Mouse (Mus musculus) neural tube, embryonic 14.5 days (tissue): ENCODE results near the gene Kcng3. TPM values are rescaled to one million over a fixed set of nuclear protein-coding genes. Genes with fewer than 3 reads are reported as not detected.

Experiments
- ATAC-seq: fragments of 200-750 bp; cut with Nextera tagmentation; 2 replicates; pipeline ENCODE4 v1.8.0; 2017; ENCODE audit warnings: low read depth, mild to moderate bottlenecking, moderate TSS enrichment, moderate library complexity
- H3K27ac ChIP-seq: fragments of 300-500 bp; sonication (generic); 2 replicates; pipeline ENCODE4 v1.5.1; 2014; ENCODE audit warnings: low read depth, mild to moderate bottlenecking, control low read depth, low read length, moderate library complexity, mixed read lengths
- H3K27me3 ChIP-seq: fragments of 300-500 bp; sonication (generic); 2 replicates; pipeline ENCODE4 v1.6.1; 2014; ENCODE audit warnings: low read length; ENCODE audit not compliant: control insufficient read depth, insufficient read depth
- H3K36me3 ChIP-seq: fragments of 300-500 bp; sonication (generic); 2 replicates; pipeline ENCODE4 v1.6.1; 2014; ENCODE audit warnings: low read length, mixed read lengths; ENCODE audit not compliant: control insufficient read depth, insufficient read depth
- H3K4me1 ChIP-seq: fragments of 300-500 bp; sonication (generic); 2 replicates; pipeline ENCODE4 v1.6.1; 2014; ENCODE audit warnings: low read length; ENCODE audit not compliant: control insufficient read depth, insufficient read depth
- H3K4me2 ChIP-seq: fragments of 300-500 bp; sonication (generic); 2 replicates; pipeline ENCODE4 v1.6.1; 2014; ENCODE audit warnings: mild to moderate bottlenecking, low read depth, low read length, control low read depth
- H3K4me3 ChIP-seq: fragments of 300-500 bp; sonication (generic); 2 replicates; pipeline ENCODE4 v1.5.1; 2014; ENCODE audit warnings: low read depth, low read length, control low read depth, mixed read lengths
- H3K9ac ChIP-seq: fragments of 300-500 bp; sonication (generic); replicated peaks from 2 replicates; pipeline ENCODE4 v1.6.1; 2014; ENCODE audit warnings: low read depth, mild to moderate bottlenecking, control low read depth, low read length, mixed read lengths
- H3K9me3 ChIP-seq: fragments of 300-500 bp; sonication (generic); 2 replicates; pipeline ENCODE4 v1.6.1; 2016; ENCODE audit warnings: low read length; ENCODE audit not compliant: control insufficient read depth
- WGBS: fragments of 180-500 bp; shearing (Covaris S2); extraction: QIAGEN DNeasy Blood & Tissue Kit; methylation state at CpG from one replicate; pipeline ENCODE4 v1.1.7; 2014; 5-methylcytosine and 5-hydroxymethylcytosine counted together
- polyA plus RNA-seq: library from polyadenylated mRNA; unstranded; fragments of >200 nt; fragmentation: Nextera tagmentation; extraction: Ambion mirVana; gene quantifications from 2 replicates; pipeline ENCODE4 v1.2.1, GENCODE M21; 2014

Gene Kcng3
- polyA plus RNA-seq, 1 experiment from 2014 or later = not detected

DNA sequence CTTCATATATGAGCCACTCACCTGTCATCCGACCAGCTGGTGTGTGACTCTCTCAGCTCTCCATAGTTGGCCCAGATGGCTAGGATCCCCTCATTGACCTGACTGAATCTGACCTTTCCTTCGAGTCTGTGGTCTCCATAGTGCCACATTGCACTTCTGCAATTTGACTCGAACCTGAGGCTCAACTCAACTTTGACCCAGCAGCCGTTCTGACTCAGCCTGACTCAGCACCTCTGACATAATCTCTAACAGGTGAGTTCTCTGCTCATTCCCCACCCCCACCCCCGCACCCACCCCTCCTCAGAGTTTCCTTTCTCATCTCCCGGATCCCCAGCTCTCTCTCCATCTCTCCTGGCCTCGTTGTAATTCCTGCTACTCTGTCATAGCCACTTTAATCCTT lies 4.7 kb upstream of the Kcng3 start:
- H3K36me3 ChIP-seq = no peaks in the 10 kb centered on the region
- H3K9ac ChIP-seq = no peak overlapping the region
- peaks cover 9% of the 10 kb centered on the region for H3K27me3 ChIP-seq
- H3K27ac ChIP-seq = no peak overlapping the region
- H3K4me3 ChIP-seq = no peak overlapping the region
- peaks cover 9% of the 10 kb centered on the region; the same call in 1 of the 2 replicates for H3K4me1 ChIP-seq
- whole genome bisulfite sequencing = 92% methylated on average over 7 of the region's 7 CpGs
- ATAC-seq = no peak
- H3K9me3 ChIP-seq = no peaks in the 10 kb centered on the region
- H3K4me2 ChIP-seq = no peak overlapping the region

DNA sequence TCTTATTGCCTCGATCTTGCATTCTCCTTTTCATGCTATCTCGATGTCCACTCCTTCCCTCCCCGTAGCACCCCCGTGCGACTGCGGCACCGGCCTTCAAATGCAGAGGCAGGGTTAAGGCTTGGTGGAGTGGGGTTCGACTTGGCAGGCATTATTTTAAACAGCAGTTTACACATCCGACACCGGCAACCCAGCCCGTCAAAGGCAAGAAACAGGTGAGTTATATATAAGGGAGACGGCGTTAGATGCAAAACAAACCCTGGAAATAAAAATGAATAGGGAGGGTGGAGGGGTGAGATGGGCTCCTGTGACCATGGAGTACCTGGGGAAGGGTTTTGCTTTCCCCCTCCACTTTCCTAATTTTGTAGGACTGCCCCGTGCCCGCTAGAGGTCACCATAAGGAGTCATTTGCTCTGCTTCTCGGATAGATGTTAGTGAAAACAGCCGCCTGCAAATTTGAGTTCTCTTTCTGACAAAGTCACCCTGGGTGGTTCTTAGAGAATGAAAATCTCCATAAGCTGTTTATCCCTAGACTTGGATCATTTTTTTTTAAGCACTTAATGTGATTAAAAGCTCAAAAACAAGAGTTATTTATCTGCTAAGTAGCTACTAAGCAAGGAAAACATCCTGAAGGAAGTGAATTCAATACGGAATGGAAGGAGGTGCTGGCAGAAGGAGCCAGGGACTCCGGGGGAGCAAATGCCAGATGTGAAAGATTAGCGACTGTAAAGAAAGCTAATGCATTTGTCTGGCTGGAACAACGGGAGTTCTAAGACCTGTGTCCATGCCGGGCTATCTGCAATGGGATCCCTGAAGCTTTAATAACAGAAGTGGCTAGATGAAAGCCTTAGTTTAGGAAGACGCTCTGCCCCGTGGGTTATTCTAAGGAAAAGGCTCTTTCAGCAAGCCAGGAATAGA lies 1.2 kb upstream of the Kcng3 start:
- Histone ChIP-seq H3K27ac (no peak overlapping the region), H3K4me1 (peaks cover 11% of the 10 kb centered on the region; the same call in 1 of the 2 replicates), H3K4me2 (peak overlapping the region; percentile 97), H3K9ac (peak overlapping the region; percentile 63), H3K27me3 (peaks cover 35% of the 10 kb centered on the region), H3K36me3 (no peaks in the 10 kb centered on the region), H3K9me3 (no peaks in the 10 kb centered on the region), H3K4me3 (peak overlapping the region; percentile 52)
- 4% methylated on average over 24 of the region's 24 CpGs for WGBS
- ATAC-seq = peak; percentile 39; the same call in 1 of the 2 replicates

DNA sequence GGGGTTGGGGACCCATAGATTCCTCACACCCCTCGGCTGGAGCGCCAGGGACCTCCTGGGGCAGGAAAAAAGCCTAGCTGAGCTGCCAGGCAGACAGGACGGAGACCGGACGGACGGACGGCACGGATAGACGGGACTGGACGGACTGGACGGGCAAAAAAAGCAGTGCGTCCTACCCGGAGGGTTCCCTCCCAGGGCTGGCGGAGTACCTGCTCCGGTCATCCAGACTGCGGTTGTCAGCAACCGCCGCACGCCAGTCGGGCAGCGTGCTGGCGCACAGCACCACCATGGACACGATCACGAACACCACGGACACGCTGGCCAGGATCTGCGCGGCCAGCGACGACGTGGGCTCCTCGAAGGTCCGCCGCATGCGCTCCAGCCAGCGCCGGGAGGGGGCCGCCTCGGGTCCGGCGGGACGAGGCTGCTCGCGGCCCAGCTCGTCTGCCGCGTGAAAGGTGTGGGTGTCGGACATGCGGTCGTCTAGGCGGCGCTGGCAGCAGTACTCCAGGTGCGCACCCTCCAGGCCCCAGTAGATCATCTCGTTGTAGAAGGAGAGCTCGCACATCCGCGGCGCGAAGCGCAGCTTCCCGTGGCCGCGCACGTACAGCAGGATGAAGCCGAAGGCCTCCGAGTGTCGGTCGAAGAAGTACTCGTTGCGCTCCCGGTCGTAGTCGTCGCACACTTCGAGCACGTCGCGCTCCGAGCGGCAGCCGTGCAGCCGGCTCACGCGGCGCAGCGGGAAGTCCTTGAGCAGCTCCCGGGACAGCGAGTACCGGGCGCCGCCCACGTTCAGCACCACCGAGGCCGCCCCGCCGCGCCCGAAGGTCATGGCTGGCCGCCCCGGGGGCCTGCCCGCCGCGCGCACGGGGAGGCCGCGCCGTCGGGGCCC lies 662 bp downstream of the Kcng3 start:
- peaks cover 11% of the 10 kb centered on the region; the same call in 1 of the 2 replicates for H3K4me1 ChIP-seq
- no peaks in the 10 kb centered on the region for H3K36me3 ChIP-seq
- WGBS = 5% methylated on average over 90 of the region's 109 CpGs
- peaks cover 35% of the 10 kb centered on the region for H3K27me3 ChIP-seq
- H3K27ac ChIP-seq = no peak overlapping the region
- H3K4me3 ChIP-seq = peak overlapping the region; percentile 52
- peak overlapping the region; percentile 97 for H3K4me2 ChIP-seq
- peak overlapping the region; percentile 63 for H3K9ac ChIP-seq
- no peaks in the 10 kb centered on the region for H3K9me3 ChIP-seq
- peak; percentile 45; the same call in 1 of the 2 replicates for ATAC-seq

DNA sequence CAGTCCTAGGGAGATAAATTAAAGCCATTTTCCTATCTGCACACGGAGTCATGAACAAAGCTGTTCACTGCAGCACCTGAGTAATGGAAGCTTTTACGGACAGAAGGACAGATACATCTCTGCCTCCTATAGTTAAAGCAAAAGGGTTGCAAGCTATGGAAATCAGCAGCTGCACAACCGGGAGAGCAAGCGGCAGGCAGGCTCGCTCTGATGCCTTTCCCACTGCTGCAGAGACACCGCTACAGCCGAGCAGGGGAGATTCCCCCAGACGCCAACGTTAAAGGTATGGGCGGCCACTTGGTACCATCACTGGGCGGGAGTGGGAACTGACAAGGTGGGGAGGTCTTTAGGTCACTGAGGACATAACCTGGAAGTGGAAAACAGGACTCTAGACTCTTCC lies 17.8 kb downstream of the Kcng3 start:
- H3K9ac ChIP-seq = peak overlapping the region; percentile 2; the same call in 1 of the 2 replicates
- H3K4me3 ChIP-seq = peak overlapping the region; percentile 9; the same call in 1 of the 2 replicates

DNA sequence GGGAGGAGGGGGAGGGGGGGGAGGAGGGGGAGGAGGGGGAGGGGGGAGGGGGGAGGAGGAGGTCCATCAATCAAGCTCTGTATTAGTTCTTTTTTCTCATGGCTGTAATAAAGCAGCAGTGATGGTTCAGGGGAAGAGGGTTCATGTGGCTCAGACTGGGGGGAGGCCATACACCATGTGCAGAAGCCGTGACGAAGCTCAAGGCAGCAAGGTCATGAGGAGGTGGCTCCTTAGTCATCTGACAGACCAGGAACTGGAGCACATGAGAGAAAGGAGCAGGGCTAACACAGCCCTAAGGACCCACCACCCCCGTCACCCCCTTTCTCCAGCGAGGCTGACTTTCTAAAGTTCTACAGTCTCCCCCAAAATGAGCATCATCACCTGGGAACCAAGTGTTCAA lies 22.2 kb downstream of the Kcng3 start:
- H3K4me2 ChIP-seq = no peak overlapping the region
- no peak for ATAC-seq
- WGBS = 45% methylated on average over 4 of the region's 4 CpGs
- H3K4me3 ChIP-seq = no peak overlapping the region
- H3K27me3 ChIP-seq = no peaks in the 10 kb centered on the region
- H3K9me3 ChIP-seq = no peaks in the 10 kb centered on the region
- H3K36me3 ChIP-seq = no peaks in the 10 kb centered on the region
- no peaks in the 10 kb centered on the region for H3K4me1 ChIP-seq
- no peak overlapping the region for H3K27ac ChIP-seq
- H3K9ac ChIP-seq = no peak overlapping the region

More for the DNA sequence above, 17.8 kb downstream of the Kcng3 start:
- WGBS = 30% methylated on average over 11 of the region's 11 CpGs
- no peaks in the 10 kb centered on the region for H3K36me3 ChIP-seq
- no peaks in the 10 kb centered on the region for H3K27me3 ChIP-seq
- 0 out of 2 replicates have a peak, but pooled peaks have one; percentile 24 for ATAC-seq
- H3K27ac ChIP-seq = peak overlapping the region; percentile 63
- H3K9me3 ChIP-seq = no peaks in the 10 kb centered on the region
- H3K4me1 ChIP-seq = no peaks in the 10 kb centered on the region
- peak overlapping the region; percentile 27; the same call in 1 of the 2 replicates for H3K4me2 ChIP-seq

DNA sequence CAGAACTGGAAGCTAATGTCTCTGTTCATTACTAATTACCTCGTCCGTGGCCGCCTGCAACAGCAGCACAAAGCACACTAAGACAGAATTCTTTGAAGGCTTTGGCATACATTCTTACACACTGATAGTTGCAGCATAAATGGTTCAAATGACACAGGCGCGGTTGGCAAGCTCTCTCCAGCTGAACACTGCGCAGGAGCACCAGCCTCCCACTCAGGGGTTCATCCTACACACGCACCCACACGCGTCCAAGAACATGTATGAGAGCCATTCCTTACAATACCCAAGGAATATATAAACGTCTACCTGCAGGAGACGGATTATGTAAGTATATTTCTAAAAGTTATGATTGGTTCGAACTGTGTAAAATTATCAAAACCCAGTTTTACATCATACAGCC lies 30.7 kb downstream of the Kcng3 start:
- no peak overlapping the region for H3K4me3 ChIP-seq
- H3K36me3 ChIP-seq = no peaks in the 10 kb centered on the region
- 91% methylated on average over 12 of the region's 12 CpGs for WGBS
- H3K4me1 ChIP-seq = no peaks in the 10 kb centered on the region
- H3K27ac ChIP-seq = no peak overlapping the region
- no peak overlapping the region for H3K9ac ChIP-seq
- ATAC-seq = no peak
- H3K27me3 ChIP-seq = no peaks in the 10 kb centered on the region
- H3K9me3 ChIP-seq = no peaks in the 10 kb centered on the region
- no peak overlapping the region for H3K4me2 ChIP-seq

DNA sequence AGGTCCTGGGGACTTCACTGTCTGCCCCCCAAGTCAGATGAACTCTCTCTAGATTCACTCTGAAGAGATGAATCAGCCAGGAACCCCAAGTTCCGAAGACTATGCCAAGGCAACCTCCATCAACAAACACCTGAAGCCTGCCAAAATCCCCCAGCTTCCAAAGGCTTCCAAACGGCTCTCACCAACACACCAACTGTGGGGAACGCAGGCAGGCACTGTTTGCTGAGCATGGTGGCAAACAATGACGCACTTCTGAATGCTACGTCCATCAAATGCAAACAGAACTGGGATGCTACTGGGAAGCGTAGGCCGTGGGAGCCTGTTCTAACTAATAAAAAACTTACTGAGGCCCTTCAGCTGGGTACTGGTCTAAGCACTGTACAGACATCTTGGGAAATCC lies 35.7 kb downstream of the Kcng3 start:
- WGBS = 88% methylated on average over 7 of the region's 7 CpGs
- H3K4me2 ChIP-seq = no peak overlapping the region
- no peaks in the 10 kb centered on the region for H3K27me3 ChIP-seq
- H3K9ac ChIP-seq = no peak overlapping the region
- no peak overlapping the region for H3K27ac ChIP-seq
- no peak overlapping the region for H3K4me3 ChIP-seq
- no peak for ATAC-seq
- H3K36me3 ChIP-seq = no peaks in the 10 kb centered on the region
- H3K9me3 ChIP-seq = no peaks in the 10 kb centered on the region
- no peaks in the 10 kb centered on the region for H3K4me1 ChIP-seq

DNA sequence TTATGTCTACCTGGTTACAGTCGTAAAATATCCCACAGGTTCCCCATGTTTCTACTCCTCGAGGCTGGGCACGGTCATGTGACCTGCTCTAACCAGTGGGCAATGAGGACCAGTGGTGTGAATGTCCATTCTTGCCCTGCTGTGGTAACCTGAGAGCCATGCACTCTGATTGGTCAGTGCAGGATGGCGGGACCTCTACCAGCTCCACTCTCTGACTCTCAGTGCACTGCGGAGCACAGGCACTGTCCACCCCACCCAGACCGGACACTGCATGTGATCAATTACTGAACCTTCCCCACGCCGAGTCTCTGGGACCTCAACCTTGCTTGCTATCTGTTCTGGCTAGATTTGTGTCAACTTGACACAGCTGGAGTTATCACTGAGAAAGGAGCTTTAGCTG lies 37.2 kb downstream of the Kcng3 start:
- H3K9ac ChIP-seq = no peak overlapping the region
- no peak overlapping the region for H3K4me2 ChIP-seq
- H3K4me3 ChIP-seq = no peak overlapping the region
- ATAC-seq = no peak
- H3K4me1 ChIP-seq = no peaks in the 10 kb centered on the region
- 80% methylated on average over 8 of the region's 8 CpGs for WGBS
- H3K27ac ChIP-seq = no peak overlapping the region
- H3K27me3 ChIP-seq = no peaks in the 10 kb centered on the region
- H3K9me3 ChIP-seq = no peaks in the 10 kb centered on the region
- H3K36me3 ChIP-seq = no peaks in the 10 kb centered on the region
